Mouse (Mus musculus) B cell, adult 62 days (primary cell): Measurements from ENCODE around the gene Olfr1389. TPM values are rescaled to one million over a fixed set of nuclear protein-coding genes. Genes with fewer than 3 reads are reported as not detected.

Experiments used
- total RNA-seq: library from RNA; stranded (reverse); gene quantifications from 4 replicates; pipeline ENCODE4 v1.2.4, GENCODE M21; 2023

Gene Olfr1389
- total RNA-seq, result not detected in 4 replicates

DNA sequence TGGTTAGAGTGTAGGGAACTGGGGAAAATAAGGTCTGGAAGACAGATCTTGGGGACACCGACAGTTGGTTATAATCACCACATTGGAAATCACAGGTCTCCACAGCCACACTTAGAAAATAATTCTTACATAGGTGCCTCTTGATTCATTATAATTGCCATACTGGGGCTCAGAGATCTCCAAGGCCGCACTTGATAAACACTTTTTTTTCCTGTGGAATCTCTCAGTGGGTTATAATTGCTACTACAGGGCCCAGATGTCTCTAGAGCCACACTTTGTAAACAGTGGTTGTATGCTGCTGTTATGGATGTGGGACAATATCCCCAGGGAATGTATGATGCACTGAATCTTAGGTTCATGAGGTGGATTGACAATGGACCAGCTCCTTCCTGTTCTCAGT, at the start of gene Olfr1389:
Gene Olfr1389 (plus strand): TSS at position 301 of the 400 bp plus-strand sequence.

DNA sequence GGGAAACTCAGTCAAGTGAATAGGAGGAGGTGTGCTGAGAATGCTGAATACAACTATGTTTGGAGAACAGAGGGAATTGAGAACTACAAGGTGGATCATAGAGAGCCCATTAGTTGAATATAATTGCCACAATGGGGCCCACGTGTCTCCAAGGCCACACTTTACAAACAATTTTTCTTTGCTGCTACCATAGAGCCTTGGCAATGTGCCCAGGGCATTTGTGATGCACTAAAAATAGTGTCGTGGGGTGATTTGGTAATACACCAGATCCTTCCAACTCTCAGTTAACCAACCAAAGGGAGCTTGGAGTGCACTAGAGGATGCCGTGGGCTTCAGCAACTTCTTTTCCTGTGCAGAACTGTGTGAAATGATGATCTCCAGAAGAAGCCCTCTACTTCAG, 13.5 kb downstream of the Olfr1389 start, which contains the start of gene Olfr1388:
Gene Olfr1388 (plus strand): TSS at position 214 of the 400 bp plus-strand sequence.

DNA sequence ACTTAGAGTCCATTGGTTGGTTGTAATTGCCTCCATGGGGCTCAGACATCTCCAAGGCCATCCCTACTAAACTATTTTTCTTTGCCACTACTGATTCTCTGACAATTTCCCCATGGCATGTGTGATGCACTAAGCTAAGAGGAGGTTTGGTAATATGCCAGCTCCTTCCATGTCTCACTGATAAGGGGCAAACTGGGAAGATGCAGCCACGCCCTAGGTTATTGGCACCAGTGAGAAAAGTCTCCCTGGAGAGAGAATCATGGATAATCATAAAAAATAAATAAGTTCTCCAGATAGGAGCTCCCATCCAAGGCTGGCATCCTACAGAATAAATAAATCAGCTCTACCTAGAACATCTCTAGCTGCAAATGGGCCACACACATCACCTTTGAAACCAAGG, 32.2 kb downstream of the Olfr1389 start, which contains the start of gene Olfr1387:
Gene Olfr1387 (plus strand): TSS at position 301 of the 400 bp plus-strand sequence.

DNA sequence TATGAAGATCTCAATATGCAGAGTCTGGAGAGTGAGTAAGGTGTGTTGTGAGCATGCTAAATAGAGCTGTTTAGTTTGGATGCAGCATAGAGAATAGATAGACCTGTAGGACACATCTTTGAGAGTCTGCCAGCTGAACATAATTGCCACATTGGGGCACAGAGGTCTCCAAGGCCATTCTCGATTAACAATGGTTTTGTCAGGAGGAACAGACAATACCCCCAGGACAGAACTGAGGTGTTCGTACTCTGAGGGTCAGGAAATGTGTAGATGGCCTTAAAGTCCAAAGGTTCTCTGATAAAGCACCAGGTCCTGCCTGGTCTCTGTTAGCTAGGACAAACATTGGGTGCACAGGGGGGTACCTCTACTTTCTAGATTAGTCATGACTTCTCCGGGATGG, 41.9 kb downstream of the Olfr1389 start, which contains the start of gene Olfr1386:
Gene Olfr1386 (plus strand): TSS at position 301 of the 400 bp plus-strand sequence.

Other genes with a start within 250 kb of the Olfr1389 start
- gene Btnl9, start 235.9 kb upstream of the Olfr1389 start, total RNA-seq, result not detected in 4 replicates
- gene Zfp62, start 219.8 kb upstream of the Olfr1389 start, total RNA-seq, result 140 to 150 TPM (median 144 TPM) in 4 replicates
- gene Mgat1, start 178.9 kb upstream of the Olfr1389 start, total RNA-seq, result 152 to 167 TPM (median 157 TPM) in 4 replicates
- gene Olfr1393, start 144.8 kb upstream of the Olfr1389 start, total RNA-seq, result 0.66 to 2.0 TPM (median 0.83 TPM) in 4 replicates
- gene Olfr1392, start 137.8 kb upstream of the Olfr1389 start, total RNA-seq, result 0.63 TPM in 1 of 4 replicates, not detected in the others
- not detected in 4 replicates for gene Olfr10, start 118.3 kb upstream of the Olfr1389 start, total RNA-seq
- not detected in 4 replicates for gene Olfr1391, start 100.3 kb upstream of the Olfr1389 start, total RNA-seq
- not detected in 4 replicates for gene Olfr1390, start 87.9 kb upstream of the Olfr1389 start, total RNA-seq
- 0.24 to 0.70 TPM (median 0.39 TPM) in 4 replicates for gene Olfr1388, start 13.6 kb downstream of the Olfr1389 start, total RNA-seq
- not detected in 4 replicates for gene Olfr1387, start 32.3 kb downstream of the Olfr1389 start, total RNA-seq
- gene Olfr1386, start 42.0 kb downstream of the Olfr1389 start, total RNA-seq, result not detected in 4 replicates
- gene Olfr1385, start 66.0 kb downstream of the Olfr1389 start, total RNA-seq, result 0.17 to 0.18 TPM in 2 of 4 replicates, not detected in the others
- not detected in 4 replicates for gene Olfr1384, start 83.7 kb downstream of the Olfr1389 start, total RNA-seq
- gene Olfr1383, start 96.6 kb downstream of the Olfr1389 start, total RNA-seq, result not detected in 4 replicates
- not detected in 4 replicates for gene Olfr1382, start 105.2 kb downstream of the Olfr1389 start, total RNA-seq
- not detected in 4 replicates for gene Olfr1381, start 120.4 kb downstream of the Olfr1389 start, total RNA-seq
- not detected in 4 replicates for gene Olfr1380, start 133.8 kb downstream of the Olfr1389 start, total RNA-seq
- gene Flt4, start 186.2 kb downstream of the Olfr1389 start, total RNA-seq, result not detected in 4 replicates
- gene Scgb3a1, start 240.5 kb downstream of the Olfr1389 start, total RNA-seq, result not detected in 4 replicates